ENCODE assay signal across 15 mouse cellular contexts in the genomic region with DNA sequence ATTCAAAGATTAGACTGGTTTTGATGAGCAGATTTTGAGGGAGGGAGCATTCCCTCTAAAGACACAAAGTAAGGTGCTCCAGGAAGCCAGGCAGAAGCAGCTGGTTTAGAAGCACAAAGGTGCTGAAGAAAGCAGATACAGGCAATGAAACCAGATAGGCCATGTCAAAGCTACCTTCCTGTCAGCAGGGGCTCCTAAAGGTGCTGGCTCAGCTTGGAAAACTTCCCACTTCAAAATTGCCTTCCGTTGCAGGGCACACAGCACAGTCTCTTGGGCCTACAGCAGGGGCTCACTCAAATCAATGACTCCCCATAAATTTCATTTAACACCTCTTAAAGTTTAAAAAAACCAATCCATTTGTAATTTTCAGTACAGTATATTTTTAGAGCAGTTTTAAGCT.
"Had no signal": no experiment of that assay in that cellular context is flagged by ENCODE, and none has a peak within 500 bp of the region (broad histone marks: within the 10 kb centered on the region; RNA-seq: fewer than 3 reads in every experiment).

No protein-coding gene starts in this region.

- H3K36me3 ChIP-seq: neural tube, embryonic 15.5 days; stomach, embryonic 15.5 days had no signal

- H3K27ac ChIP-seq: neural tube, embryonic 15.5 days; stomach, embryonic 15.5 days; stomach, postnatal 0 days had no signal

- H3K9ac ChIP-seq: neural tube, embryonic 15.5 days; stomach, embryonic 15.5 days had no signal

- H3K27me3 ChIP-seq: neural tube, embryonic 15.5 days; stomach, embryonic 15.5 days had no signal

- H3K9me3 ChIP-seq: neural tube, embryonic 15.5 days; stomach, embryonic 15.5 days had no signal

- H3K4me3 ChIP-seq: neural tube, embryonic 15.5 days; stomach, embryonic 15.5 days had no signal

- H3K4me2 ChIP-seq: neural tube, embryonic 15.5 days; stomach, embryonic 15.5 days had no signal

- DNase-seq: retina, postnatal 1 day; right cerebral cortex, adult 18-20 months; right cerebral cortex, postnatal 14 days; right cerebral cortex, postnatal 25 days; right cerebral cortex, postnatal 4 days; spleen, adult 18-20 months; thymus, adult 18-20 months; thymus, adult 2 months; thymus, postnatal 14 days; thymus, postnatal 25 days; thymus, postnatal 36 days; thymus, postnatal 4 days had no signal
